Mouse (Mus musculus) ES-Bruce4 (cell line): ENCODE results near the gene Asb15.

Source experiments
- EP300 ChIP-seq: IDR thresholded peaks from 2 replicates; pipeline ENCODE4 v1.6.1; 2011; ENCODE audit warnings: low read depth, low read length; ENCODE audit not compliant: insufficient read depth
- POLR2A ChIP-seq: IDR thresholded peaks from one replicate; pipeline ENCODE4 v1.8.1; 2011; ENCODE audit warnings: low read length; ENCODE audit not compliant: insufficient read depth

GRCm38 (mm10) chr6:24570278-24570677, 42.3 kb downstream of the Asb15 start:
- TF ChIP-seq EP300 (no peak), POLR2A (no peak)
